Mouse (Mus musculus) urinary bladder, postnatal 36 days (tissue): ENCODE results near the gene Tsr2.

Experiments used
- DNase-seq, 2 experiments: peaks; one replicate each; pipeline ENCODE4 v3.0.0; 2022; ENCODE audit warnings: low spot score in 2 of 2, mixed read lengths in 1 of 2

Tsr2 gene

DNA sequence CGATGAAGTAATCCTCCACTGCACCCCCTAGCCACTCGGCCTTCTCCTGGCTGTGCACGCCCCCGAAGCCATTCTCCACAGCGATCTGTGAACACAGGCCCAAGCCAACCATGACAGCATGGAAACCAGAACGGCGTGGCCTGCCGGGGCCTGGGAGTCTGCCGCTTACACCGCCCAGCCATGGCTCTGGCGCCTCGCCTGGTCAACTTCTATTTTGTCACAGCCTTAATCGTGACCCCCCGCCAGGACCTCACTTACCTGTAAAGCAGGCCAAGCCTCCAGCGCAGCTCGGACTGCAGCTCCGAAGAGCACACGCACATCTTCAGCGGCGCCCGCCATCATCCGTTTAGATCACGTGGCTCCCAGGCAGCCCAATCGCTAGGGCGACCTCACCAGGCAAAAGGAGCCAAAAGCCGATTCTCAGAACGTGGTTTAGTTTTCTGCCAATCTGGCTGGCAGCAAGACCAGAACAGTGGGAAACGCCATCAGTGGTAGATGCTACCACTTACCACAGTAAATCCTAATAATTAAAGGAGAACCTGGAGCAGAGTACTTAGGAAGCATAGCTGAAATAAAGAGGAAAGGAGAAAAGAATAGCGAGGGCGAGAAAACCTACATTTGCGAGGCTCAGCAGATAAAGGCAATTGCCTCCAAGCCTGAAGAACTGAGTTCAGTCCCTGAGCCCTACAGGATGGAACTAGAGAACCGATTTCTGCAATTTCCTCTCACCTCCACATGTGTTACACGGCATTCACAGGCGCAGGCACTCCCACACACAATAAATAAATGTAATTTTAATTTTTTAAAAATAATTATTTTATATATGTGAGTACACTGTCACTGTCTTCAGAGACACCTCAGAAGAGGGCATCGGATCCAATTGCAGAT is at the start of gene Tsr2:
TSS of gene Tsr2 (minus strand) at position 373 of the 888 bp plus-strand sequence.
- DNase-seq = peak; percentile 46 to 51

DNA sequence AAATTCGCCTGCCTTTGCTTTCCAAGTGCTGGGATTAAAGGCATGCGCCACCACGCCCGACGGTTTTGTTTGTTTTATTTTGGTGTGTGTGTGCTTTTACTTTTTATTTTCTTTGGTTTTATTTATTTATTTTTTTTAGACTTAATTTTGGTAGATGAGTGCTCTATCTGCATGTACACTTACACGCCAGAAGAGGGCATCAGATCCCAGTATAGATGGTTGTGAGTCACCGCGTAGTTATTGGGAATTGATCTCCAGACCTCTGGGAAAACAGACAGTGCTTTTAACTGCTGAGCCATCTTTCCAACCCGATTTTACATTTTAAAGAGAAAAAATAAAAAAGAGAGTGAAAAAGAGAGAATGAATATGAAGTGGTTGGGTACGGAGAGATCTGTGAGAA is 36.4 kb upstream of the Tsr2 start:
- no peak for DNase-seq

GRCm38 (mm10) chrX:151130493-151130892 is 34.1 kb upstream of the Tsr2 start:
- no peak for DNase-seq

DNA sequence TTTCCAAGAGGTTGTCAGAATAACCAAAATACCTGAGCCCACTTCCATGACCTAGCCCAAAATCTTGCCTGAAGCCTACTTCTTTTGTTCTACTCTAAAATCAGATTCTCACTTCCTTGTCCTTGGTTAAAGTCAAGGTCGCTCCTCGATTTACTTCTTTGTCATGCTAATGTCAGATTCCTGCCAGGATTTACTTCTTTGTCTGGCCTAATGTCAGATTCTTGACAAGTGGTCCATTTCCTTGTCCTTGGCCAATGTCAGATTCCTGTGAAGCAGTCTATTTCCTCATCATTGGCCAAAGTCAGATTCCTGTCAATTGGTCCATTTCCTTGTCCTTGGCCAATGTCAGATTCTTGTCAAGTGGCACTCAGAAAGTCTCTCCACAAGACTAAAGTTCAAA is 27.6 kb upstream of the Tsr2 start:
- no peak for DNase-seq

GRCm38 (mm10) chrX:151117432-151117831 is 21.1 kb upstream of the Tsr2 start:
- no peak for DNase-seq

- DNase-seq = peak in 1 of 2 experiments; percentile 7
Observed at GRCm38 (mm10) chrX:151116795-151117194, 20.5 kb upstream of the Tsr2 start.

GRCm38 (mm10) chrX:151107301-151108067 is 11.1 kb upstream of the Tsr2 start:
- DNase-seq = no peak

GRCm38 (mm10) chrX:151087418-151087817 is 8.9 kb downstream of the Tsr2 start:
- DNase-seq = no peak

DNA sequence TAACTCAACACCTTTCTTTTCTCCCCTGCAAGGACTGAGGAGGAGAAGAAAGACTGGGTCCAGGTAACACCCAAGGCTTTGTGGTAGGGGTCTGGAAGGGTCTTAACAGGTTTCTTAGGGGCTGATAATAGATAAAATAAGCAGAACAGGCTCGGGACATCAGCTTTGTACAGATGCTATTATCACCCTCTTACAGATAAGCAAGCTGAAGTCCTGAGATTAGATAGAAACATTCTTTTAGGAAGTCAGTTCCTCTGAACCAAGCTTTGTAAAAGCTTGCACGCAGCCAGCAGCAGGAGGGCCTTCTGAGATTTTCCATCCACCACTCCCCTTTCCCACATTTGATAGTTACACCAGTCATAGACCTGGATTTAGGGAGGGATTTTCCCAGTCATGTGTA is 10.7 kb downstream of the Tsr2 start:
- no peak for DNase-seq

GRCm38 (mm10) chrX:151076941-151077485 is 19.3 kb downstream of the Tsr2 start:
- DNase-seq = no peak

GRCm38 (mm10) chrX:151076007-151076406 is 20.3 kb downstream of the Tsr2 start:
- no peak for DNase-seq

DNA sequence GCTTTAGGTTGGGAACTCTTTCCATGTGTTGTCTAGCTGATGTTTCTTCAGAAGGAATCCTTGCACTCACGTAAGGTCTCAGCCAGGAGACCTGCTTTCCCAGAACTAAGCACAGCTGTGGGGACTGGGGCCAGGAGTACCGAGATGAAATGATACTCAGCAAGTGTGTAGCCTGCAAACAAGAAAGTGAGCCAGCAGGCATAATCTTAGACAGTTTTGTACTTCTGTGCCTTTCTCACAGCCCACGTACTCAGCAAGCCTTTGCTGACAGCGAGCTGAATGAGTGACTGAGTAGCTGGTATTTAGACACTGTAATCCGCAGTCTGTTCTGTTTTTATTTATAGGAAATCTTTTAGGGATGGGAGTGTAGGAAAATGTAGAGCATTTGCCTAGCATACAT is 28.5 kb downstream of the Tsr2 start:
- no peak for DNase-seq

DNA sequence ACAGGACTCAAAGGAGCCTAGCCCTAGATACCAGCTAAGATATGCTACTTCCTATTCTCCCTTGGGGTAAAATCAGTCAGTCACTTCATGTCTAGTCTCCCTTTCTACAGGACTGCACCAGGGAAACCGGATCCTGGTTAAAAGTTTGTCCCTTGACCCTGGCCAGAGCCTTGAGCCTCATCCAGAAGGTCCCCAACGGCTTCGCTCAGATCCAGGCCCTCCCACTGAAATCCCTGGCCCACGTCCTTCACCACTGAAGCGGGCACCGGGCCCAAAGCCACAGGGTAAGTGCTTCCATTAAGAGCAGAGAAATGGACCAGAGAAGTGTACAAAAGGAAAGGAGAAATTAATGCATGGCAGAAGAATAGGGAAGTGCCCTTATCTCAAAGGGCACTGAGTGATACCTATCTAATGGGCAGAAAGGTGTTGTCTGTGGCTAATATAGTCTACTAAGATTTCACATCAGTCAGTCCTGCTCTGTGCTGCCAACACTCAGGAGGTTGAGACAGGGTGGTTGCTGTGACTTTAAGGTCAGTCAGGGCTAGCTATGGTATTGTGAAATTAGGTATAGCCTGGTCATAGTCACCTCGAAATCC is 30.2 kb downstream of the Tsr2 start:
- DNase-seq = no peak

GRCm38 (mm10) chrX:151061615-151062299 is 34.6 kb downstream of the Tsr2 start:
- DNase-seq = no peak

- DNase-seq = peak in 1 of 2 experiments; percentile 15
Observed at GRCm38 (mm10) chrX:151059346-151059745, 37.0 kb downstream of the Tsr2 start.

GRCm38 (mm10) chrX:151055559-151055958 is 40.8 kb downstream of the Tsr2 start:
- no peak for DNase-seq

DNA sequence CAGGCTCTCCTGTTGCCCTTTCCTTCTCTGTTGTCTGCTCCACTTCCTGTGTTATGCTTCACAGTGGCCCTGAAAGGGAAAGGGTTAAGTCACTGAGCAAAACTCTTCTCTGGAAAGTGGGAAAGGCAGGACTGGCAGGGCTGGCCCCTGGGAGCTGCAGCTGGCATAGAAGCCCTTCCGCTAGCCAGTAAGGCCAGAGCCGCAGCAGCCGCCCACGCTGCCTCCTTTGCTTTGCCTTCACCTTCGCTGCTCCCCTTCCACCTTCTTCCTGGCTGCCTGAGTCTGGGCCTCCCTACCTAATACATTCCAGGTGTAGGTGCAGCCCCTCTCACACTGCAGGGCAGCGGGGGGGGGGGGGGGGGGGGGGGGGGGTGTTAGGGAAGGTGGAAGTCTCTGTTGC is 41.9 kb downstream of the Tsr2 start:
- DNase-seq = no peak

DNA sequence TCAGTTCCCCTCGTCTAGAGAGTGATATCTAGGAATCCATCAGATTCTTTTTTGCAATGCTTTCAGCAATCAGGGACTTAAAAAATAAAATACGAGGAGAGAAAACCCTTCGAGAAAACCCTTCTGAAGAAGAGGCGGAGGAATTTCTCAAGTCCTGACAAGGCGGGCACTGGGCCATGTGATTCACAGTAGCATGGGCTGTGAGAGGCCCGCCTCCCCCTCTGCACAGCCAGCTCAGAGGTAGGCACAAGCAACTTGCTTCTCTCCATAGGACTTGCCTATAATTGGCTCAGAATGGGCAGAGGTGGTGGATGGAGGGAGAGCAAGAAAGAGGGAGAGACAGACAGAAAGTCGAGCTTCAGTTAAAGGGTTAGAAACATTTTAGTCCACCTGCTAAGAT is 46.0 kb downstream of the Tsr2 start:
- peak in 1 of 2 experiments; percentile 17 for DNase-seq

GRCm38 (mm10) chrX:151049661-151050215 is 46.6 kb downstream of the Tsr2 start:
- no peak for DNase-seq

DNA sequence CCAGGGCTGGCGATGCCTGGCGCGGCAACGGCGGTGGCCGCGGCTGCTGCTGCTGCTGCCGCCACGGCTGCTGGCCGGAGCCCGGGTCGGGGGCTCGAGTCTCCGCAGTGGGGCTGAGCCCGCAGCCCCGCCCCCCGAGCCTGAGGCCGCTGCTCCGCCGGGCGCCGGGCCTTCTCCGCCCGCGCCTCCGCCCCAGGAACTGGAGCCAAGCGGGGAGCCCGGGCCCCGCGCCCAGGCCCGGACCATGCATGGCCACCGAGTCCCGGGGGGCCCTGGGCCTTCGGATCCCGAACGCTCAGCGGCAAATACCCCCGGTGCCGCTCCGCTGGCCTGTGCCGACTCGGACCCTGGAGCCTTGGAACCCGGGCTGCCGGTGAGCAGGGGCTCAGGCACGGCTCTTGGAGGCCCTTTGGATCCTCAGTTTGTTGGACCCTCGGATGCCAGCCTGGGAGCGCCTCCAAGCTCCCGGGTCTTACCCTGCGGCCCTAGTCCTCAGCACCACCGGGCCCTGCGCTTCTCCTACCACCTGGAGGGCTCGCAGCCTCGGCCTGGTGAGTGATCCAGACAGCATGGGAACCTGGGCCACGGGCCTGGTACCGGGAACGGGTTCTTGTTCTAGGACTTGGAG is 48.8 kb downstream of the Tsr2 start:
- peak; percentile 9 for DNase-seq
